Mouse (Mus musculus): Measurements from ENCODE around the gene Tsacc.

GRCm38 (mm10) chr3:88255950-88256349 lies 40.8 kb downstream of the Tsacc start:
- TF ChIP-seq GATA1 (IDR thresholded peaks at IDR 0.05; ENCODE audit: borderline replicate concordance, low read length): no peak
- no peak for TF ChIP-seq FLI1 (IDR thresholded peaks at IDR 0.05; ENCODE audit: low read length)

Measured in megakaryocyte, embryonic 14.5 days (primary cell).